Mouse (Mus musculus): Measurements from ENCODE around the gene Calcb. TPM values are rescaled to one million over a fixed set of nuclear protein-coding genes. Genes with fewer than 3 reads are reported as not detected.

Calcb gene
- total RNA-seq, 2 experiments from 2014 or later, result not detected

DNA sequence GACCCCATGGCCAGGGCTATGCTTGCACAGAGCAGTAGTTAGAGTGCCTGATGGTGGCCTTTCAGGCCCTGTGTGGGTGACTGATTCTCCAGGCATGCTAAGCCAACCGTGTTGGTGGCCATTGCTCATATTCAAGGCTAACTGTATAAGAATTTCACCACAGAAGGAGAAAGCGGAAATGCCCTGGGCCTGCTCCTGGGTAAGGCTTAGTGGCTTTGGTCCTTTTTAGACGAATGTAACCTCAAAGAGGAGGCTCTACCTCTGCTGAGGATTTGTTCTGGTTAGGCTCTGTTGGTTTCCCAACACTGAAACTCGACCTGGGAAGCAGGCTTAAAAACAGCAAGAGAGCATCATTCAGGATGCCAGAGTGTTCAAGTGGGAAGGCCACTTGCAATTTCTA lies 29.8 kb downstream of the Calcb start:
- no peak for ATAC-seq (ENCODE audit: poor library complexity, severe bottlenecking)

GRCm38 (mm10) chr7:114753471-114753870 lies 35.0 kb downstream of the Calcb start:
- no peak for ATAC-seq (ENCODE audit: poor library complexity, severe bottlenecking)

DNA sequence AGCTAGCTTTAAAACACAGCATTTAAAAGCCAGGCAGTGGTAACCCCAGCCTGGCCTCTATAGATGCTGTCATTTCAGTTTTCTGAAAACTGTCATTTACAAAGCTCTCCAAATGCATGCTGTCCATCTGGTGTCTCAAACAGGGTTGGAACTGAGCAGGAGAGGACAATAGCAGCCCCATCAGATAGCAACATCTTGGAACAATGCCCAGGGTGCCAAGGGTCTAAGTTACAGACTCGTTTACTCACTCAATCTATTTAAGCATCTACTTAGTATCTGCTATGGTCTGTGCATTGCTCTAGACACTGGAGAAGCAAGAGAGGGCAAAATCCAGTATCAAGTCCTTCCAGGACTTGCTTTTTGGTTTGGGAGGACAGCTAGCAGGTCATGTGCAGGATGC lies 35.8 kb downstream of the Calcb start:
- ATAC-seq (ENCODE audit: poor library complexity, severe bottlenecking), result no peak

DNA sequence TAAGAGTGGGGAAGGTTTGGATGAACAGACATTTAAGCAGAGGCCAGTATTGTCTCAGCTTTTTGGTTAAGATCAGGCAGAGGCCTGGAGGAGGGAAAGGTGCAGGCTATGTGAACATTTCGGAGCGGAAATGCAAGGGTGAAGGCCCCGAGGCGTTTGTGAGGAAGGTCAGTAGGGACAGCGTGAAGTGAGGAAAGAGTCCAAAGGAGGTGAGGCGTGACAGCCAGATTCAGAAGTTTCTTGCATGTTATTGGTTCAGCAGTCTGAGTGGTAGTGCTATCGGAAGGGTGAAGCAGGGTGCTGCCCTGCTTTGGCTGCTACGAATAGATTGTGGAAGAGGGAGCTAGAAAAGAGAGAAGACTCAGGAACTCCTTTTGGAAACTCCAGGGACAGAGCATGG lies 36.2 kb downstream of the Calcb start:
- no peak for ATAC-seq (ENCODE audit: poor library complexity, severe bottlenecking)

GRCm38 (mm10) chr7:114762660-114763059 lies 44.2 kb downstream of the Calcb start:
- no peak for ATAC-seq (ENCODE audit: poor library complexity, severe bottlenecking)

DNA sequence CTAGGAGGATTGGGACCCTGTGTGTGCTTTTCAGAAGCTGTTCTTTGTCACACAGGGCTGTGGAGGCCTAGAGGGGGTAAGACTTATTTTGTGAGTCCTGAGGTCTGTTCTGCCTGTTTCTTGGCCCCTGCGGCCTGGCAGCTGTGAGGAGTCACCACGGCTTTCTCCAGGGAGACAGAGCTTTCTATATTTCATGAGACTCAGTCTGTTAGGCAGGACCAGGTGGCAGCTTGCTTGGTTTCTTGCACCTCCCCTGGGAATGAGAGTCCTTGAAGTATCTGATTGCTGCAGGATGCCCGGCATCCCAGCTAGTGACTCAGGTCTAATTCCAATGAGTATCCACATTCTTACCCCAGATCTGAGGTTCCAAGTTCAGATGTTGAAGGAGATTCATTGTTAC lies 46.8 kb downstream of the Calcb start:
- ATAC-seq (ENCODE audit: poor library complexity, severe bottlenecking), result no peak

DNA sequence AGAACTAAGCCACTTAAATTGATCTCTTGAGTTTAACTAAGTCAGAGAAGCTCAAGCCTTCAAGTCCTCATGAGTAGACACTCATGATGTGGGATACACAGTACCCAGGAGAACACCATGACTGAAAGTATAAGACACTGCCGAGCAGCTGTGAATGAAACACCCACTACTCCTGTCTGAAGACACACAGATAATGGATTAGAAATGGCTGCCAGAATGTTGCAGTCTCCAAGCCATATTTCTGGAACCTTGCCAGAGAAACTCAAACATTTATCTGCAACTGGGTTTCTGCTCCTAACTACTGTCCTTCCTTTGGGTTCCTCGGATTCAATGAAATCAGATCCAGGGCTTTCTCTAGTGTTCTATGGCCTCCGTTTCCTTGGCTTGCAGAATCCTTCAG lies 48.1 kb downstream of the Calcb start:
- no peak for ATAC-seq (ENCODE audit: poor library complexity, severe bottlenecking)

- ATAC-seq (ENCODE audit: poor library complexity, severe bottlenecking), result no peak; the same call in 1 of the 2 replicates
Observed at GRCm38 (mm10) chr7:114768516-114768915, 50.1 kb downstream of the Calcb start.

DNA sequence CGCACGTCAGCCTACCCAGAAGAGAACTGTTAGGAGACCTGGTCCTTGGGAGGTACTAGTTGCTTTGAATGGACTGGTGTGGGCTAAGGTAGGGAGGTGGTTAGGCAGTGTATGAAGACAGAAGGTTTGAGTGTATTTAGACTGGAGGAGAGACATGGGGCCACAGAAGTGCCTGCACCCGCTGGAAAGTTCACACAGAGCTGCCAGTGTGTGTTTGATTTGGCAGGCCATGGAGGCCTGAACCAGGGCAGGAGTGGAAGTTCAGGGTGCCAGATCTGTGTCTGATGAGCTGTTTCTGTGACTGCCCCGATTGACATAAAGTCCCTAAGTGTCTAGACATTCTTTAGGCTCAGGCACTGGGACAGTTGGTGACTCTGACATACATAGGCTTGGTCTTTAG lies 50.6 kb downstream of the Calcb start:
- no peak for ATAC-seq (ENCODE audit: poor library complexity, severe bottlenecking)

DNA sequence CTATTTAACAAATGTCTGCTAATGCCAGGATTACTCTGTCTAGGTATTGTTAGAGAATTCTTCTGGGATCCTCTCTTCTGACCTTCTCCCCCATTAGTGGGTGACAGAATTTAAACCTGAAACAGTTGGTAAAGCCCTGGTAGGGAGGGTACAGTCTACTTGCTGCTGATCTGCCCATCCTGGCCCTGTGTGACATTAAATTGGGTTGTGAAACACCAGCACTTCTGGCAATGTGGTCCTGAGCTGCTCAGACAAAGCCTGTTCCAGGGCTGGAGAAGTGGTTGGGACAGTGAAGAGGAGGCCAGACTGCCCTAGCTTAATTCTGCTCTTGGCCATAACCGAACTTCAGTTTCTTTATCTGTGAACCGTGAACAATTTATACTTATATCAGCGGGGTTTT lies 52.1 kb downstream of the Calcb start:
- no peak for ATAC-seq (ENCODE audit: poor library complexity, severe bottlenecking)

- no peak for ATAC-seq (ENCODE audit: poor library complexity, severe bottlenecking)
Observed at GRCm38 (mm10) chr7:114771801-114772200, 53.4 kb downstream of the Calcb start.

Other genes with a start within 250 kb of the Calcb start
- gene Cyp2r1, start 155.7 kb upstream of the Calcb start, total RNA-seq (2015), result 4.3 and 5.4 TPM in 2 replicates
- 1.7 and 2.0 TPM in 2 replicates for gene Cyp2r1, start 155.7 kb upstream of the Calcb start, total RNA-seq (2017)
- gene Calca, start 82.3 kb upstream of the Calcb start, total RNA-seq (2015), result not detected in 2 replicates
- gene Calca, start 82.3 kb upstream of the Calcb start, total RNA-seq (2017), result not detected in 2 replicates
- not detected in 2 replicates for gene Insc, start 25.1 kb downstream of the Calcb start, total RNA-seq (2015)
- not detected in 2 replicates for gene Insc, start 25.1 kb downstream of the Calcb start, total RNA-seq (2017)

Data from megakaryocyte, adult 5-6 weeks (primary cell).